Mouse (Mus musculus) telencephalon, adult 2 months (tissue): Measurements from ENCODE around the gene Obox3.
"Not testable (repeated sequence)": the region's sequence is repeated elsewhere in the genome, so short reads cannot be mapped to it uniquely, and the experiment has no call there.

Experiments
- DNase-seq: peaks from one replicate; pipeline ENCODE4 v3.0.0-alpha.2; 2011; ENCODE audit warnings: low read depth, low spot score

The Obox3 gene

GRCm38 (mm10) chr7:15639802-15640201, at the start of gene Obox3:
Obox3 (minus strand) TSS chr7:15639902.
- not testable (repeated sequence) for DNase-seq

- DNase-seq: not testable (repeated sequence)
Observed at GRCm38 (mm10) chr7:15509411-15509810, 130.3 kb downstream of the Obox3 start.
